Mouse (Mus musculus) adrenal gland, adult 8-10 months (tissue): ENCODE data around the gene Arl6ip1. TPM values are rescaled to one million over a fixed set of nuclear protein-coding genes. Genes with fewer than 3 reads are reported as not detected.

Source experiments
- DNase-seq: peaks from one replicate; pipeline ENCODE4 v3.0.0; 2022
- total RNA-seq, 4 experiments: library from RNA; stranded (reverse); gene quantifications; 2 replicates each; pipeline ENCODE4 v1.2.4; 2022

Arl6ip1 gene
- total RNA-seq, 4 experiments from 2014 or later: 178 to 240 (median 198) TPM

GRCm38 (mm10) chr7:118116787-118117538 lies 12.5 kb downstream of the Arl6ip1 start:
- DNase-seq: no peak

- DNase-seq: peak; percentile 90
These were observed 13.4 kb downstream of the Arl6ip1 start, which contains the start of gene Rps15a for GRCm38 (mm10) chr7:118115877-118116568. Gene Rps15a, minus strand, starts transcription at chr7:118116188.

GRCm38 (mm10) chr7:118115533-118115876 lies 14.0 kb downstream of the Arl6ip1 start:
- no peak for DNase-seq

- no peak for DNase-seq
These were observed 15.7 kb downstream of the Arl6ip1 start for GRCm38 (mm10) chr7:118113541-118114297.

- DNase-seq: no peak
These were observed 18.3 kb downstream of the Arl6ip1 start for GRCm38 (mm10) chr7:118111128-118111527.

GRCm38 (mm10) chr7:118107671-118108070 lies 21.8 kb downstream of the Arl6ip1 start:
- no peak for DNase-seq

GRCm38 (mm10) chr7:118104458-118105052 lies 24.9 kb downstream of the Arl6ip1 start:
- DNase-seq: no peak

- DNase-seq: no peak
These were observed 25.7 kb downstream of the Arl6ip1 start for GRCm38 (mm10) chr7:118103462-118104379.

- no peak for DNase-seq
These were observed 26.6 kb downstream of the Arl6ip1 start for GRCm38 (mm10) chr7:118102678-118103461.

- no peak for DNase-seq
These were observed 27.2 kb downstream of the Arl6ip1 start for GRCm38 (mm10) chr7:118102231-118102630.

- no peak for DNase-seq
These were observed 31.8 kb downstream of the Arl6ip1 start for GRCm38 (mm10) chr7:118097615-118098014.

- DNase-seq: no peak
These were observed 49.5 kb downstream of the Arl6ip1 start for GRCm38 (mm10) chr7:118079987-118080386.

- no peak for DNase-seq
These were observed 50.4 kb downstream of the Arl6ip1 start for GRCm38 (mm10) chr7:118079097-118079496.

Other genes starting within 250 kb of the Arl6ip1 start
- gene Rps15a, start 13.5 kb downstream of the Arl6ip1 start, total RNA-seq: 1,000 to 10,000 TPM in 1 of 4 experiments, 100 to 1,000 TPM in 3; 763 to 1,011 (median 933) TPM
- gene Smg1, start 114.0 kb upstream of the Arl6ip1 start, total RNA-seq: 10 to 100 TPM; 50.3 to 75.5 (median 58.2) TPM